Mouse (Mus musculus) brain, embryonic 14.5 days (tissue): ENCODE results near the gene Gm9767. TPM values are rescaled to one million over a fixed set of nuclear protein-coding genes. Genes with fewer than 3 reads are reported as not detected.

Experiments
- DNase-seq: peaks from one replicate; pipeline ENCODE4 v3.0.0-alpha.2; 2011; ENCODE audit warnings: low read depth
- CTCF ChIP-seq: fragments of 200-500 bp; IDR thresholded peaks from 2 replicates; pipeline ENCODE4 v1.5.1; 2012; ENCODE audit warnings: inconsistent platforms, mild to moderate bottlenecking, moderate library complexity, borderline replicate concordance; ENCODE audit not compliant: insufficient read depth, insufficient read length; ENCODE audit errors: extremely low read depth
- POLR2A ChIP-seq: fragments of 200-500 bp; IDR thresholded peaks from 2 replicates; pipeline ENCODE4 v1.6.1; 2012; ENCODE audit warnings: mild to moderate bottlenecking, inconsistent platforms, borderline replicate concordance; ENCODE audit not compliant: poor library complexity, insufficient read depth, insufficient read length, severe bottlenecking; ENCODE audit errors: extremely low read depth
- polyA plus RNA-seq: library from polyadenylated mRNA; depleted of rRNA; stranded (reverse); fragments of >200 nt; gene quantifications from 2 replicates; pipeline ENCODE4 v1.2.3, GENCODE M21; 2012; rRNA removed

Gene Gm9767
- polyA plus RNA-seq: 0.76 and 0.98 TPM in 2 replicates

DNA sequence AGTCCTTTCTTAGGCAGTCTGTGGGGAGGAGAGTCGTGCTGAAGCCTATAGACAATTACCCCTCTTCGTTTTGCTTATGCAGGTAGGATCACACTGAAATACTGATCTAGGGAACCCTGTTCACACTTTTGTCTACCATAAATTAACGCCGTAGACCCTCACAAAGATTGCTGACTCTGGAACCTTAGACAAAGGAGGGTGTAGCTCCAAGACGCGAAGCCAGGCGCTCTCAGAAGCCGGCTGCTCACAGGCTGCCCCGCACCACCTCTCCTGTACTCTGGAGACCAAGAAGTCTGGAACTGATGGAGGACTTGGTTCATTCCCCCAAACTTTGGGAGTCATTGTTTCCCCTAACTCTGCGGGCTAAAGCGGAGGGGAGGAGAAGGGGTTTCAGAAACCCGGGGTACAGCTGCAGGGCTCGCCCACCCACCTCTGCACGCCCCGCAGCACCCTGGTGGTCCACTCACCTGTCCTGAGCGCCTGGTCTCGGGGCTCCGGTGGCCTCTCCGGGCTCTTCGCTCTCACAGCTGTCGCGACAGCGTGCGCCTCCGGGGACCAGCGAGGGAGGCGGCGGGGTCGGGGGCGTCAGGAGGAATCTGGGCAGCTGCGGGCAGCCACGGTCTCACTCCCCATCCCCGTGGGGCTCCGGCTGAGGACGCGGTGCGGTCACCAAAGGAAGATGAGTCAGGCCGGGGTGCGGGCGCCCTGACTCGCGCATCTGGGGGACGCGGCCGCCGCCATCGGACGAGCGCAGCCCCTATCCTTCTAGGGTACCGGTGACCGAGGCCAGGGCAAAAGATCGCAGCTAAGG lies at the start of gene Gm9767:
TSS of gene Gm9767 (plus strand) at position 585 of the 811 bp plus-strand sequence.
- DNase-seq: peak; percentile 63
- TF ChIP-seq POLR2A (no peak), CTCF (no peak)

DNA sequence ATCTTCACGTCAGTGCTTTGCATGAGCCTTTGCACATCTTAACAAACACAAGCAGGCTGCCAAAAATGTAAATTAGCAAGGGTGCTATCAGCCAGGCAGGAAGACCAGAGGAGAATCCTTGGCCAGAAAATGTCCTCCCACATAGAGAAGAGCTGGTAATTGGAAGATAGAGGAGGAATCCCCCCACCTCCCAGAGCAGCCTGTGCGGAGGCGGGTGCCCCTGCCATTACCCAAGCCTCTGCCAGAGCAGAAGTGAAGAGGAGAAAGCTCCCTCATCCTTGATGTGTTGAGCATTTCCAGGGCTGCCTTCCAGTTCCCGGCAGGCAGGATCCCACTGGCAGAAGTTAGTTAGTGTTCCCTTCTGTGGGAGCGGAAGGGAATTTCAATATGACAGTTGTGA lies 43.1 kb upstream of the Gm9767 start:
- DNase-seq: peak; percentile 49
- no peak for TF ChIP-seq CTCF
- TF ChIP-seq POLR2A: no peak

DNA sequence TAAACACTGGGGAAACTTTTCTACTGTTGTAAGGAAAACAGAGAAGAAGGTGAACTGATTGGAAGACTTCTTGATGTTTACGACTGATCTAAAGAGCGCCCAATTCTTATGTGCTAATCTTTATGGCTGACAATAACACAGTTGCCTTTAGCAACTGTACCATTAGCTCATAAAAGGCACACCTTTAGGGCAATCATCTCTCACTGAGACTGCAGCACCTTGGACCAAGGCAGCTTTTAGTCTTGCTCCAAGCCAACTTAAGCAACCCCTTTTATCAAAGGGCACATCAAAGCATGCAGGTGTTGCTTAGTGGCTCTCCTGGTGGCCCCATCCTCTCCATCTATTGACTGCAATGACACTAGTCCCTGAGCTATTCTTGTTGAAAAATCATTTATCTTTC lies 26.9 kb upstream of the Gm9767 start:
- no peak for DNase-seq

DNA sequence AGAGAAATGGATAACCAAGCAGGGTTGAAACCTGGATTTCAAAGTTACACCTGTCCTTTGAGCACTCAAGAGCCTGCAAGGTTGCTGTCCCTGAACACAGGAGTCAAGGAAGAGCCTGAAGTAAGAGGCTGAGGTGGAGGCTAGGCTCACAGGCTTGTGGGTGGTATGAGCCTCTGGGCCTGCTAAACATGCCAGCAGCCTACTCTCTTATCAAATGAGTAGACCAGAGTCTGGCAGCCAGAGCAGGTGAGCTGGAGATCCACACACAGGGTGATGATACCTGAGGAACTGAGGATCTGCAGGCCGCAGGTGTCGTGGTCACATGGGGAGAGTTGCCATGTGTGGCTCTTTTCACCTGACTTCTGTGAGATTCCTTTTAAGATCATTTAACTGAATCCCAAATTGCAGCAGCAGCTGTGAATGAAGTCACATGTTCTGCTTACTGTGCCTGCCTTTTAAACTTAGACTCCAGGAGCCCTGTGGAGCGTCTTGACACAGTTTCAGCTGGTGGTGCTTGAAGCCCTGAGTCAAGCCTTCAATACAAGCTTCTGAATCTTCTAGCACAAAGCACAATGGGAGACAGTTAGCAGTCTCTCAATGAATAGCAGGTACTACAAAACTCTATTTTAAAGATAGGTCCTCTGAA lies 18.3 kb upstream of the Gm9767 start:
- DNase-seq: peak; percentile 26
- TF ChIP-seq POLR2A (no peak), CTCF (no peak)

More for the DNA sequence above, 26.9 kb upstream of the Gm9767 start:
- no peak for TF ChIP-seq CTCF
- TF ChIP-seq POLR2A: no peak

DNA sequence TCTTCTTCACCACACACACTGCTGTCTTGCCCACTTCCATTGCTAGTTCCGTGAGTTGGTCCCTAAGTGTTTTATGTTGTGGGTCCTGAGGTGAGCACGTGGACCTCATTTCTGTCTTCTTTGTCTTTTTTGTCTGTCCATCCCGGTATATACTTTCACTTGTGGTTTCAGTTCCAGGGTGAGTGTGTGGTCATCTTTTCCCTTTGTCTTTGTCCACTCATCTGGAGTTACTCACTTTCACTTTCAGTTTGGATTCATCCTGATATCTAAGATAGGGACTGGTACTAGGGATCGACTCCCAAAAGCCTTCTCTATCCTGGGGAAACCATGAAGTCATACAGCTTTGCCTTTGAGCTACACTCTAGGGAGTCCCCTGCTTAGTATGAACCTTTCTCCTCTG lies 15.0 kb upstream of the Gm9767 start:
- TF ChIP-seq POLR2A: no peak
- no peak for DNase-seq

DNA sequence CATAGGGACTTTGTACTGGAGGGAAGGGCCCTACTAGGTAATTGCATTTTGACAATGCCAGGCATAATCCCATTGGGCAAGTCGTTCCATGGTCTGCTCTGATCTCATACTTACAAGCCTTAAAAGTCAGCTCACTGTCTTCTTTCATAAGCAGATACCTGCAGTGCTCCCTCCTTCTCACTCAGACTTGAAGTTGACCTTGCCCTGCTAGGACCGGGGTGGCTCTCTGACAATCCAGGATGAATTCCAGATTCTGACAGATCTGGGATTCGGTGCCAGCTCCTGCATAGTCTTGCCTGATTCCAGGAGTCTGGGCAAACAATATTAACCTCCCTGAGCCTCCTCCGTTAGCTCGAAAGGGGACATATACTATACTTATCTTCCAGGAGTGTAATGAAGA lies 6.1 kb upstream of the Gm9767 start:
- no peak for DNase-seq
- no peak for TF ChIP-seq CTCF
- no peak for TF ChIP-seq POLR2A

DNA sequence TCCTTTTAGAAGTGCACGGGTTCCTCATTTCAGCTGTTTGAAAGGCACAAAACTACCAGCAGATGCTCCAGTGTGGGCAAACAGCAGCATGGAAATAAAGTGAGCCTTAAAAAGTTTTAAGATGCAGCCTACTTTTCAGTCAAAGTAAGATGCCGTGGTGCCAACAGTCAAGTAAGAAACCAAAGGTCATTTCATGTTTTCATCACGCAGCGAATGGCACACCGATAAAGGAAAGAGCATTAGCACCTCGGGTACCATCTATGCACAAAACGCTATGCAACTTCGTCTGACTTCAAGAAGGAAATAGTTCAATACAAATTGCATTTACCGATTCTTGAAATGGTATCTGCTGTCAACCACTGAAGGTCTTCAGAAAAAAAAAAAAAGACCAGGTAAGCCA lies 1.1 kb upstream of the Gm9767 start:
- peak; percentile 15 for DNase-seq
- no peak for TF ChIP-seq POLR2A
- TF ChIP-seq CTCF: no peak

DNA sequence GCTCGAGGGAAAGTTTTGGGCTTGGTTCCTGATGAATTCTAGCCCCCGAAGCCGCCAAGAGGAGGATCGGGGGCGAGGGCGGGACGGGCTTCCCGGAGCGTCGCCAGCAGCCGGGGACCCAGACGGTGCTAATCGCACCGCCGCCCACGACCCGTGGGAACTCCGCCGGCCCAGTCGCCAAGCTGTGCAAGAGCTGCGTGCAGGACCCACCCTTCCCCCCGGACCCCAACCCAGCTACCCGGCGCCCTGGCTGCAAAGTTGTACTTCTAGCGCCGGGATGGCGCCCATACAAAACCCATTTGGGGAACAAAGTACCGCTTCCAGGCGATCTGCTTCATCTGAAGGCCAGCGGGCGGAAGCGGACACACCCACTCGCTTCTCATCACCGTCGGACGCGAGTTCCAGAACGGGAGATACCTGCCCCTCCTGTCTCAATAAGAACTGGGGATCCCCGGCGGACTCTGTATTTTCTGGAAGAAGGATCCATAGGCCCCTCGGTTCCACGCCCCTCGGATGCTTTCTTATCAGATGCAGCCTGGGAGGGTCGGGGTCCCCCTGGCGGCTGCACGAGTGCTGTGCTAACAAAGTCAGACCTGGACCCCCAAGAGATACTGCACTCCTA lies 577 bp downstream of the Gm9767 start, which contains the start of gene Tmem200a:
TSS of gene Tmem200a (minus strand) at position 532 of the 622 bp plus-strand sequence.
- TF ChIP-seq POLR2A (0 out of 2 replicates have a peak, but pooled peaks have one; percentile 6), CTCF (peak; percentile 91)

DNA sequence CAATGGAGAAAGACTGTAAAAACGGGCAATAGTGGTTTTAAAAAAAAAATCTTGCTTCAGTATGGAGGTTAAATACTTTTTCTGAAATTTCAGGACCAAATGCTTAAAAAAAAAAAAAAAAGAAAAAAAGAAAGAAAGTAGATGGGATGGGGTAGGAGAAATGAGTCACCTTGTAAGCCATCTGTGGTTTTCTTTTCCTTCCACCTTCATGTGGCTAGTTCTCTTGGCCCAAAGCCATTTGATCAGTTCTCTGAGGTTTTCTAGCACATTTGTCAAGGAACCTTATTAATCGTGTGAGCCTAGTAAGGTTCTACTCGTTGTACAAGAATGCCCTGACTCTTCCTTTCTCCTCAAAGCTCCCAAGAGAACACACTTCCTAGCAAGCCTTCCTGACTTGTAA lies 1.6 kb downstream of the Gm9767 start:
- TF ChIP-seq CTCF (no peak), POLR2A (no peak)
- no peak for DNase-seq

More for the DNA sequence above, 577 bp downstream of the Gm9767 start, which contains the start of gene Tmem200a:
- DNase-seq: peak; percentile 97

DNA sequence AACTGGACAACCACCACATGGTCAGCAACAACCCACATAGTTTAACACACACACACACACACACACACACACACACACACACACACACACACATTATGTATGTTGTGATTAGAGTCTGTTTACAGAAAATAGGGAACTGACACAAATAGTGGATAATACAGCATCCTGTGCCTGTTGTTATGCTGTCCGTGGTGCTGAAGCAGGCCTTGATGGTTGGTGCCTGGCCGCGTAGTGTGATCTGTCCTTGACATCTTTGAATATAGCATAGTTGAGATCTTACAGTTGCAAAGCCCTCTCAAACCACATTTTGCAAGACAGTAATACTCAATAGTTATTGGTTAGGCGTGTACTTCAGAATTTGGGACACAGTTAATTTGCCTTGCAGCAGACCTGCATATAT lies 4.0 kb downstream of the Gm9767 start:
- no peak for DNase-seq
- TF ChIP-seq POLR2A: no peak

DNA sequence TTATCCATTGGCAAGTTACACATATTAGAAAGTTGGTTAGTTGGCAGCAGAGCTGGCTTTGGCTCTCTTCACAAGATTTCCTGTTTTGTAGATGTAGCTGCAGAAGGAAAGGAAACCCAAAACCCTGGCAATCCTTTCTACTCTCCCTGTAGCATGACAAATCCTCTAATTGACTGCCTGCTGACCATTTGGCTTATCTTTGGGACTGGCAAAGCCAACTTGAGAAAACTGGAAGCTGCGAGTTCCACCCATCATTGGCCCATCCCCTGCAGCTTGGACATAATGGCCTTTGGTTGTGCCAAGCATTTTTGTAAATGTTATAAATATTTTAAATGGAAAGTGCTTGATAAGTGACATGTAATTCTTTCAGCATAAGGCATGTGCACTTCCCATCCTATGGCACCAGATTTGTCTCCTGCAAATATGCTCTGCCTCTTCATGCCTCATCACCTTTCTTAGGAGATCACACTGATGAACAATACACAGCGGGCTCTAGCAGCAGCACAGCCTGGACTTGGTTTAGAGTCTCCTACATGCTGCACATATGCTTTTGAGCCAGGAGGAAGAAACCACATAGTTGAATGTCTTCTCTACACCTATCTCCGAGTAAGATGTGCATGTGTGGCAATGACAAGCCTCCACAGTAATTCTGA lies 25.4 kb downstream of the Gm9767 start:
- DNase-seq: peak; percentile 20
- TF ChIP-seq POLR2A: no peak
- TF ChIP-seq CTCF: no peak

DNA sequence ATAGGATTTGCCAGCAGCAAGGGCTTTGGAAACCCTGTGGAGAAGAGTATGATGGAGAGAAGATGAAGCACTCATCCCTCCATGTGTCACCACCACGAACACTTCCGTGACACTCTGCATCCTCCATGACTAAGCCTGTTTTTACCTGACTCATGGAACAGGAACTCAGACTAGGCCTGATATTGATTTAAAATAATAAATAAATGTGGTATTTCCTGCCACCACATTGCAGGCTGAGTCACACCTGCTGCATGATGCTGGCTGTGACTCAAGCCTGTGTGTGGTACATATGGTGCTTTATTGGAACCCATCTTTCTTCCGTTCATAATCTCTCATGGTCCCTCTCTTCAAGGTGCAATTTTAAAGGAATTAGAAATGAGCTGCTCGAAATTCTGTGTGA lies 36.4 kb downstream of the Gm9767 start:
- DNase-seq: peak; percentile 38
- no peak for TF ChIP-seq CTCF
- TF ChIP-seq POLR2A: no peak
